Mouse (Mus musculus) heart, postnatal 0 days (tissue): ENCODE data around the gene Adam26b. TPM values are rescaled to one million over a fixed set of nuclear protein-coding genes. Genes with fewer than 3 reads are reported as not detected.
"Not testable (repeated sequence)": the region's sequence is repeated elsewhere in the genome, so short reads cannot be mapped to it uniquely, and the experiment has no call there.

ENCODE experiments used
- ATAC-seq: fragments of 200-750 bp; cut with Nextera tagmentation; 2 replicates; pipeline ENCODE4 v1.8.0; 2017; ENCODE audit warnings: low read depth, moderate number of reproducible peaks, moderate library complexity; ENCODE audit not compliant: insufficient read depth
- DNase-seq: peaks from one replicate; pipeline ENCODE4 v3.0.0-alpha.2; 2016; ENCODE audit warnings: low spot score
- H3K27ac ChIP-seq: fragments of 300-500 bp; sonication (generic); 2 replicates; pipeline ENCODE4 v1.5.1; 2014; ENCODE audit warnings: low read depth, mild to moderate bottlenecking
- H3K27me3 ChIP-seq: fragments of 300-500 bp; sonication (generic); 2 replicates; pipeline ENCODE4 v1.6.1; 2014; ENCODE audit warnings: low read length, mixed read lengths; ENCODE audit not compliant: control insufficient read depth, insufficient read depth
- H3K36me3 ChIP-seq: fragments of 300-500 bp; sonication (generic); replicated peaks from 2 replicates; pipeline ENCODE4 v1.6.1; 2014; ENCODE audit warnings: low read length, mixed read lengths; ENCODE audit not compliant: control insufficient read depth, insufficient read depth
- H3K4me1 ChIP-seq: fragments of 300-500 bp; sonication (generic); 2 replicates; pipeline ENCODE4 v1.6.1; 2014; ENCODE audit warnings: antibody characterized with exemption; ENCODE audit not compliant: control insufficient read depth, insufficient read depth
- H3K4me2 ChIP-seq: fragments of 300-500 bp; sonication (generic); 2 replicates; pipeline ENCODE4 v1.6.1; 2014; ENCODE audit warnings: low read depth, mild to moderate bottlenecking, low read length, moderate library complexity
- H3K4me3 ChIP-seq: fragments of 300-500 bp; sonication (generic); 2 replicates; pipeline ENCODE4 v1.5.1; 2014; ENCODE audit warnings: low read depth, low read length
- H3K9ac ChIP-seq: fragments of 300-500 bp; sonication (generic); replicated peaks from 2 replicates; pipeline ENCODE4 v1.6.1; 2014; ENCODE audit warnings: low read depth, low read length, mixed read lengths
- H3K9me3 ChIP-seq: fragments of 300-500 bp; sonication (generic); replicated peaks from 2 replicates; pipeline ENCODE4 v1.6.1; 2016; ENCODE audit warnings: low read length; ENCODE audit not compliant: control insufficient read depth
- WGBS: fragments of 180-500 bp; shearing (Covaris S2); extraction: QIAGEN DNeasy Blood & Tissue Kit; methylation state at CpG from one replicate; pipeline ENCODE4 v1.1.7; 2014; 5-methylcytosine and 5-hydroxymethylcytosine counted together
- polyA plus RNA-seq: library from polyadenylated mRNA; unstranded; fragments of >200 nt; fragmentation: Nextera tagmentation; extraction: Ambion mirVana; gene quantifications from 2 replicates; pipeline ENCODE4 v1.2.1, GENCODE M21; 2015
- total RNA-seq: library from RNA; depleted of rRNA; stranded (reverse); fragments of >200 nt; gene quantifications from 2 replicates; pipeline ENCODE4 v1.2.3, GENCODE M21; 2014; ENCODE audit warnings: low replicate concordance; rRNA removed

Gene Adam26b
- total RNA-seq (not detected in 2 replicates), polyA plus RNA-seq (not detected in 2 replicates)

- H3K4me2 ChIP-seq, H3K4me3 ChIP-seq, H3K9ac ChIP-seq, H3K9me3 ChIP-seq, DNase-seq, H3K27me3 ChIP-seq, H3K4me1 ChIP-seq, ATAC-seq, H3K36me3 ChIP-seq, H3K27ac ChIP-seq: not testable (repeated sequence)
These were observed at the start of gene Adam26b for GRCm38 (mm10) chr8:43528006-43528405. Adam26b (minus strand) TSS chr8:43528106.

- ATAC-seq, H3K4me1 ChIP-seq, H3K9ac ChIP-seq, DNase-seq, H3K9me3 ChIP-seq, H3K27ac ChIP-seq, H3K4me2 ChIP-seq, H3K27me3 ChIP-seq, H3K36me3 ChIP-seq, H3K4me3 ChIP-seq: not testable (repeated sequence)
- 75% methylated on average over 2 of the region's 2 CpGs for WGBS
These were observed 48.7 kb upstream of the Adam26b start, which contains the start of gene Adam26a for GRCm38 (mm10) chr8:43576607-43577006. Adam26a (minus strand) TSS chr8:43576707.

Other genes with a start within 250 kb of the Adam26b start
- not detected in 2 replicates for gene Zfp42, start 221.1 kb downstream of the Adam26b start, total RNA-seq
- gene Zfp42, start 221.1 kb downstream of the Adam26b start, polyA plus RNA-seq, result not detected in 2 replicates
- gene Adam26a, start 48.6 kb upstream of the Adam26b start, total RNA-seq, result not detected in 2 replicates
- gene Adam26a, start 48.6 kb upstream of the Adam26b start, polyA plus RNA-seq, result not detected in 2 replicates
- gene Gm5346, start 99.2 kb upstream of the Adam26b start, total RNA-seq, result not detected in 2 replicates
- not detected in 2 replicates for gene Gm5346, start 99.2 kb upstream of the Adam26b start, polyA plus RNA-seq
- gene Adam34, start 181.9 kb upstream of the Adam26b start, total RNA-seq, result not detected in 2 replicates
- gene Adam34, start 181.9 kb upstream of the Adam26b start, polyA plus RNA-seq, result not detected in 2 replicates